Mouse (Mus musculus) large intestine, adult 2 months (tissue): ENCODE measurements around the gene Krtap1-4. TPM values are rescaled to one million over a fixed set of nuclear protein-coding genes. Genes with fewer than 3 reads are reported as not detected.
"Not testable (repeated sequence)": the region's sequence is repeated elsewhere in the genome, so short reads cannot be mapped to it uniquely, and the experiment has no call there.

Experiments
- DNase-seq: peaks from one replicate; pipeline ENCODE4 v3.0.0-alpha.2; 2012; ENCODE audit warnings: low read depth, low spot score
- WGBS: fragments of 180-500 bp; shearing (Covaris S2); methylation state at CpG from one replicate; pipeline ENCODE4 v1.1.7; 2018; 5-methylcytosine and 5-hydroxymethylcytosine counted together
- polyA plus RNA-seq: library from polyadenylated mRNA; depleted of rRNA; stranded (reverse); fragments of >200 nt; gene quantifications from 2 replicates; pipeline ENCODE4 v1.2.3, GENCODE M21; 2012; rRNA removed

Krtap1-4 gene
- polyA plus RNA-seq: not detected in 2 replicates

DNA sequence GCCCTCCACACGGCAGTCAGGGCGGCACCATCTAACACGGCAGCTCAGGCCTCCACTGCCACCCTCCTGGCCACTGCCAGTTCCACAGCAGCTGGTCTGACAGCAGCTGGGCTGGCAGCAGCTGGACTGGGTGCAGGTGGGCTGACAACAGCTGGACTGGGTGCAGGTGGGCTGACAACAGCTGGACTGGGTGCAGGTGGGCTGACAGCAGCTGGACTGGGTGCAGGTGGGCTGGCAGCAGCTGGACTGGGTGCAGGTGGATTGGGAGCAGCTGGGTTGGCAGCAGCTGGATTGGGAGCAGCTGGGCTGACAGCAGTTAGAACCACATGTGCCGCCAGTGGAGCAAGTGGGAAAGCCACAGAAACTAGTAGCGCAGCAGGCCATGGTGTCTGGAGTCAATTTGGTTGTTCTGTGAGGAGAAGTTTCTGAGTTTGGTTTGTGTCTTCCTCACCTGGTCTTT, at the start of gene Krtap1-4:
TSS of gene Krtap1-4 (minus strand) at position 410 of the 460 bp plus-strand sequence.
- WGBS: 68% methylated on average over 5 of the region's 5 CpGs
- no peak for DNase-seq

DNA sequence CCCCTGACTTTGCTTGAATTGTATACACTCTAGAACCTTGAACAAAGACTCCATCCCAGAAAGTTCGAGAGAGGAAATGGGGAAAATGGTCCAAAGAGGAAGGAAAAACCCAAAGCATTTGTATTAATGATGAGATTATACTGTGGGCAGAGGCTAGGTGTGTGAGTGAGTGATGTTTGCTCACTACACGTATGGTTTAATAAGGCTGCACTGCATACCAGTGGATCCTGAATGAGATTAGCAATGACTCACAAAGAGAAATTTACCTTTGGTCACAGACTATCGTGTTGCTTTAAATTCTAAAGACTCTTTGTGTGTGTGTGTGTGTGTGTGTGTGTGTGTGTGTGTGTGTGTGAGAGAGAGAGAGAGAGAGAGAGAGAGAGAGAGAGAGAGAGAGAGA, 47.4 kb upstream of the Krtap1-4 start:
- no peak for DNase-seq
- WGBS: 31% methylated on average over 3 of the region's 3 CpGs

DNA sequence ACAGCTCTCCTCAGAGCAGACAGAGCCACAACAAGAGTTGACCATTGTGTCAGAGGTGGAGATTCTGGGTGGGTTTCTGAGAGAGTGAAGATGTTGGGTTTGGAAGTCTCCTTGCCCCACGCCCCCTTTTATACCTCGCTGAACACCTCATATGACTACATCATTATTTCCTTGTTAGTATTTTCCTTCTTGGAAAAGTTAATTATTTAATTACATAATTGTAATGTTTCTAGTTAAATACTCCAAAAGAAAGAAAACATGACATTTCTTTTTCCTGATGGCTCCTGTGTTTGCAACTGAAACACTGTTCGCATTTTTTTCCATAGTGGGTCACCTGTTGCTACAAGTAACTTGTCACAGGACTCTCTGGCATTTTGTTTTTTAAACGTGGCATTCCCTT, 44.7 kb upstream of the Krtap1-4 start, which contains the start of gene Krtap4-1:
TSS of gene Krtap4-1 (minus strand) at position 101 of the 400 bp plus-strand sequence.
- WGBS: 65% methylated on average over 4 of the region's 4 CpGs
- no peak for DNase-seq

DNA sequence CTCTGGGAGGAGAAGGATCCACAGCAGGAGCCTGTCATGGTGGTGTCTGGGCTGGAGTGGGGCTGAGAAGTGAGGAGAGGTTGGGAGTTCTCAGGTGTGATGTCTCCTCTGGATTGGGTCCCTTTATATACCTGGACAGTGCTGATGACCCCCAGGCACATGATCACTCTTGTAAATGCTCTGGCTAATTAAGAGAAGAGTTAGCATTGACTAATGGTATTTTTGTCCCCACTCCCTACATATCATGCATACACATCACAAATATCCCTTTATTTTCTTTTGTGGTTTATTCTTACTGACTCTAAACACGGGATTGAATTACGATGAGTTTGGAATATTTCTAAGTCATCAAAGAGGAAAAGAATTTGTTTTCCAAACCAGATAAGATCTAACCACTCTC, 36.9 kb upstream of the Krtap1-4 start, which contains the start of gene Gm11562:
TSS of gene Gm11562 (minus strand) at position 101 of the 400 bp plus-strand sequence.
- no peak for DNase-seq

DNA sequence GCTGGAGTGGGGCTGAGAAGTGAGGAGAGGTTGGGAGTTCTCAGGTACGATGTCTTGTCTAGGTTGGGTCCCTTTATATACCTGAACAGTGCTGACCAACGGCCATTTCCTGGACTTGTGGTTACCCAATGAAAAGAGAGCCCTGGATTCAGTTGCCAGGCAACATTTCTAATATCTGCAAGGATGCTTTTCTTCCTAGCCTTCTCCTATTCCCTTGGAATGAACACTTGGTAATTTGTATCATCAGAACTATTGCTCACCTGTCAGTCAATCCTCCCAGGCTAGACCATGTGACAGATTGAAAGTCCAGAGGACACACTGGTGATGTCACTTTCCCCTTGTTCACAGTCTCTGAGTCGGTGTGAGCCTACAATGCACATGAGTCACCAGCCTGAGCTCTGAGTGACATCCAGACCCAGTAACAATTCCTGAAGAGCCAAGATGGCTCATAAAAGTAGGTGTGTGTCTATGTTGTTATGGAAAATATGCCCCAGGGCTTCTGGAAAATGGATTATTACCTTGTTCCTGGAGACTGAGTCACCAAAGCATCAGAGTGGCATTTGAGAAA, 31.4 kb upstream of the Krtap1-4 start, which contains the start of gene Krtap2-4:
TSS of gene Krtap2-4 (minus strand) at position 51 of the 568 bp plus-strand sequence.
- WGBS: 42% methylated on average over 3 of the region's 3 CpGs

More for the DNA sequence above, 36.9 kb upstream of the Krtap1-4 start, which contains the start of gene Gm11562:
- 67% methylated on average over 2 of the region's 2 CpGs for WGBS

DNA sequence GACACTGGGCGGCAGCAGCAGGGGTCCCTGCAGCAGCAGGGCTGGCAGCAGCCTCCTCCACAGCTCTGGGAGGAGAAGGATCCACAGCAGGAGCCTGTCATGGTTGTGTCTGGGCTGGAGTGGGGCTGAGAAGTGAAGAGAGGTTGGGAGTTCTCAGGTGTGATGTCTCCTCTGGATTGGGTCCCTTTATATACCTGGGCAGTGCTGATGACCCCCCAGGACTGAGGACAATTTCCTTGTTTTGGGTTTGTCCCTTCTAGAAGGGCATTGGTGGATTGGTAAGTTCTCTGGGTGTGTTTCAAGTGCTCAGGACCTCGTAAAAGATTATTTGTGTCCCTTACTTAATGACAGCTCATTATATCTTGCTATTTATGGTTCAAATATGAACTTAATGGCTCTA, 26.6 kb upstream of the Krtap1-4 start, which contains the start of gene Gm11937:
TSS of gene Gm11937 (minus strand) at position 101 of the 400 bp plus-strand sequence.
- 44% methylated on average over 1 of the region's 2 CpGs for WGBS
- not testable (repeated sequence) for DNase-seq

More for the DNA sequence above, 31.4 kb upstream of the Krtap1-4 start, which contains the start of gene Krtap2-4:
- DNase-seq: peak; percentile 31

DNA sequence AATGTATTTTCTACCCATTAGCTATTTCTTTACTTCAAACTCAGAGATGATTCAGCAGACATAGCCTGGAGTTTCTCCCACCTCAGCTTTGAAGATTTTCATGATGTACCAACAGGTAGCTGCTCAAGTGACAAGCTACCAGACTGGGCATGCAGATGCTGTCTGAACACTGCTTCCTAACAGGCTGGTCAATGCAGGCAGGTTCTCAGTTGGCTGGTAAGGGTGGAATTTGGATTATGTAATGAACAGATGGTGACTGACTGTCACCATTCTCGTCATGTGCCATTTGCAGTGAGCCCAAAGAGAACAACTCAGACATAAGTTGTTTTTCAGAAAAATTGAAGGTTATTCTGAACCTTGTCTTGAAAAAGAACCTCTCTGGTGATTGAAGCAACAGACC, 25.7 kb upstream of the Krtap1-4 start:
- whole genome bisulfite sequencing: 76% methylated on average over 1 of the region's 1 CpGs

DNA sequence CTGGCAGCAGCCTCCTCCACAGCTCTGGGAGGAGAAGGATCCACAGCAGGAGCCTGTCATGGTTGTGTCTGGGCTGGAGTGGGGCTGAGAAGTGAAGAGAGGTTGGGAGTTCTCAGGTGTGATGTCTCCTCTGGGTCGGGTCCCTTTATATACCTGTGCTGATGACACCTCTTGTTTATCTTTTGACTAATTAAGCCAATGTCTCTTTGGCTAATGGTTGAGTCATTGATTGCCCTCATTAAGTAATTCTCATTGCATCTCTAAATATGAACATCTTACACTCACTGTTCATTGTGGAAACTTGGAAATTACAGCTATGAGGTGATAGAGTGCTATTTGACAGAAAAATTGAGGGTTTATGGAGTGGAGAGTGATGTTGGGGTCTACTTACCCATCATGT, 19.8 kb upstream of the Krtap1-4 start, which contains the start of gene Gm11938:
TSS of gene Gm11938 (minus strand) at position 101 of the 400 bp plus-strand sequence.
- not testable (repeated sequence) for DNase-seq
- WGBS: 22% methylated on average over 1 of the region's 1 CpGs

More for the DNA sequence above, 25.7 kb upstream of the Krtap1-4 start:
- DNase-seq: no peak

DNA sequence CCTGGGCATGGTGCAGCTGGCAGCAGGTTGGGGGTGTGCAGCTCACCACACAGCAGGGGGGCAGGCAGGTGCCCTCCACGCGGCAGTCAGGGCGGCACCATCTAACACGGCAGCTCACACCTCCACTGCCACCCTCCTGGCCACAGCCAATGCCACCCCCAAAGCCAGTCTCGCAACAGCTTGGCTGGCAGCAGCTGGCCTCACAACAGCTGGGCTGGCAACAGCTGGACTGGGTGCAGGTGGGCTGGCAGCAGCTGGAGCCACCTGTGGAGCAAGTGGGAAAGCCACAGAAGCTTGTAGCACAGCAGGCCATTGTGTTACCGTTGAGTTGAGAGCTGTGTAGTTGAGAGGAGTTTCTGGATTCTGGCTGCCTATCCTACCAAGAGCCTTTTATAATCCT, 14.3 kb upstream of the Krtap1-4 start, which contains the start of gene Krtap9-3:
TSS of gene Krtap9-3 (minus strand) at position 364 of the 400 bp plus-strand sequence.
- not testable (repeated sequence) for DNase-seq
- 74% methylated on average over 6 of the region's 6 CpGs for WGBS

DNA sequence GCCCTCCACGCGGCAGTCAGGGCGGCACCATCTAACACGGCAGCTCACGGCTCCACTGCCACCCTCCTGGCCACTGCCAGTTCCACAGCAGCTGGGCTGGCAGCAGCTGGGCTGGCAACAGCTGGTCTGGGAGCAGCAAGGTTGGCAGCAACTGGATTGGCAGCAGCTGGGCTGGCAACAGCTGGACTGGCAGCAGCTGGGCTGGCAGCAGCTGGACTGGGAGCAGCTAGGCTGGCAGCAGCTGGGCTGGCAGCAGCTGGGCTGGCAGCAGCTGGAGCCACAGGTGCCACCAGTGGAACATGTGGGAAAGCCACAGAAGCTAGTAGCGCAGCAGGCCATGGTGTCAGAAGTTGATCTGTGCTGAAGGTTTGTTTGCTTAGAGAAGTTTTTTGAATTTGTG, 7.5 kb upstream of the Krtap1-4 start, which contains the start of gene Krtap1-3:
TSS of gene Krtap1-3 (minus strand) at position 359 of the 400 bp plus-strand sequence.
- no peak for DNase-seq
- WGBS: 68% methylated on average over 6 of the region's 6 CpGs

DNA sequence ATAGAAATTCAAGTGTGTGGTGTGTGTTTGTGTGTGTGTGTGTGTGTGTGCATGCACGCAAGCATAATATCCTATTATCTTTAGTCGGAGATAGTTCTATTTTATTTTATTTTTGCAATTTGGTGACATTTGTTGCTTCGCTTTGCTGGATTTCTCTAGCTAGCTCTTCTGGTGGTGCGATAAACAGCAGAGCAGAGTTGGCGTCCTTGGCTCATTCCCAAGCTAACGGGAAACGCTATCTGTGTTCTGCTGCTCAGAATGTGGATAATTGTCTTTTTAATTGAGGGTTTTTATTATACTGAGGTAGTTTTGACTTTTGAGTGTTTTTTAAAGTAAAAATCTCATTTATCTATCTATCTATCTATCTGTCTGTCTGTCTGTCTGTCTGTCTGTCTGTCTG, 1.6 kb upstream of the Krtap1-4 start:
- WGBS: 78% methylated on average over 7 of the region's 7 CpGs
- no peak for DNase-seq

DNA sequence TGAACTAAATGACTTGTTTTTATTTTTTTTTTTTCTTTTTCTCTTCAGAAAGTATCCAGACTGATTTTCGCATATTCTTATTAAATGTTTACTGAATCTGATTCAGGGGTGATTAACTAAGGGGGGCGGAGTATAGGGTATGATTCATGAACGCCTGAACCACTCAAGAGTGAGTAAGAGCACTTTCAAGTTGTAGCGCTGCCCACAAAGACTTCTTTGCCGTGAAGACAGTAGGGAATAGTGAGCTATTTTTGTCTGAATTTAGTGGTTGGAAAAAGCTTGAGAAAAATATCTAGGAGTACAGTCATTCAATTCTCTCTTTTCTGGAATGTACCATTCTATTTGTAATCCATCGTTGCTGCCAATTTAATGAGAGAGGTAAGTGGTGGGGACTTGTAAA, 1.9 kb downstream of the Krtap1-4 start:
- DNase-seq: no peak
- 73% methylated on average over 6 of the region's 6 CpGs for WGBS

DNA sequence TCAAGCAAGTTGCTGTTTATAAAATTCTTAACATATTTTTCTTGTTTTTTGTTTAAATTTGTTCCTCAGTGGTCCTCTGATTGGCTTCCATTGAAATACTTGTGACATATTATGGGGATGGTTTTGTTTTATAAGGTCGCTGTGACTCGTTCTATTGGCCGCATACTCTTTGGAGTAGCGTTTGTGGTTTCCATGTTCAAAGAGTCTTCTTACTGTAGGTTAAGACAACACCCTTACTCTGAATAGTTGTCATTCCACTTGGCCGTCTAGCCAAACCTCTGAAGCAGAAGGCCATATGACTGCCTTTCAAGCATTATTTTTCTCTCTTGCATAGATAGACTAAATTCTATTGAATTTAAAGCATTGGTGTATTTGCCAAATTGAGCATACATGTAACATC, 2.4 kb downstream of the Krtap1-4 start:
- DNase-seq: no peak
- 82% methylated on average over 5 of the region's 5 CpGs for WGBS

DNA sequence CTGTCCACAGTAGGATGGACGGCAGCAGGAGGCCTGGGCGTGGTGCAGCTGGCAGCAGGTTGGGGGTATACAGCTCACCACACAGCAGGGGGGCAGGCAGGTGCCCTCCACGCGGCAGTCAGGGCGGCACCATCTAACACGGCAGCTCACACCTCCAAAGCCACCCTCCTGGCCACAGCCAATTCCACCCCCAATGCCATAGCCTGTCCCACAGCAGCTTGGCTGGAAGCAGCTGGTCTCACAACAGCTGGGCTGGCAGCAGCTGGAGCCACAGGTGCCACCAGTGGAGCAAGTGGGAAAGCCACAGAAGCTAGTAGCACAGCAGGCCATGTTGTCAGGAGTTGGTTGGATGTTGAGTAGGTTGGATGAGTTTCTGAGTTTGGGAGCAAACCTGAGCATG, 2.8 kb downstream of the Krtap1-4 start, which contains the start of gene Krtap1-5:
TSS of gene Krtap1-5 (minus strand) at position 381 of the 400 bp plus-strand sequence.
- WGBS: 80% methylated on average over 6 of the region's 6 CpGs
- DNase-seq: no peak

DNA sequence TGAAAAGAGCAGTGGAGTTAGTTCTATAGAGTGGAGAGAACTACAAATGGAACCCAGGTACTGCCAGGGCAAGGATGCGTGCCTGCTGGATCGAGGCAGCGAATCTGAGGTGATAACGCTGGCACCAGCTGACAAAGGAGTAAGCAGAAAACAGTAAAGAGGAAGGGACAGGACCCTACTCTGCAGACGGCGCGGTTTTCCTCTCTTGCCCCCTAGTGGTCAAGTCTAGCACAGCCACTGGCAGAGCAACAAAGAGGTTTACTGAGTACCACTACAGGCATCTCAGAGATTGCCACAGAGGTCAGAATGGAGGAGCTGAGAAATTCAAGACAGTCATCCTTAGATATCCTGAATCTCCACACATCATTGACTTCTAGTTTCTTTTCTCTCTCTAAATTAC, 9.3 kb downstream of the Krtap1-4 start:
- DNase-seq: peak; percentile 33
- 2% methylated on average over 7 of the region's 7 CpGs for WGBS

DNA sequence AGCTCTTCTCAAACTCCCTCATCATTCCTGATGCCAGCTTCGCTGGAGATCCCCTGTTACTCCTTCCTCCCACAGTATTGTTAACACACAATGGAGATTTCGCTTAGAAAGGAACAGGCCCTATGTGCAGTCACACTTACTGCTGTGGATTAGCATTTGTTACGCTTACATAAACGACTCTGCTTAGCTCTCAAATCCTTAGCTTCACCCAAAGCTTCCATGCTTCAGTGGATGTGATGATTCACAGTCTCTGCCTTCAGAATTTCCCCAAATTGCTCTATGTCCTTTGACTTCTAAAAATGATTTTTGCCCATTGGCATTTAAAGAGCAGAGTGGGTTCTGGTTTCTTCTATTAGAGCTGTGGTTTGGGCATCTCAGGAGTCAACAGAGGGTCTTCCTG, 10.3 kb downstream of the Krtap1-4 start:
- no peak for DNase-seq
- 72% methylated on average over 4 of the region's 4 CpGs for WGBS

DNA sequence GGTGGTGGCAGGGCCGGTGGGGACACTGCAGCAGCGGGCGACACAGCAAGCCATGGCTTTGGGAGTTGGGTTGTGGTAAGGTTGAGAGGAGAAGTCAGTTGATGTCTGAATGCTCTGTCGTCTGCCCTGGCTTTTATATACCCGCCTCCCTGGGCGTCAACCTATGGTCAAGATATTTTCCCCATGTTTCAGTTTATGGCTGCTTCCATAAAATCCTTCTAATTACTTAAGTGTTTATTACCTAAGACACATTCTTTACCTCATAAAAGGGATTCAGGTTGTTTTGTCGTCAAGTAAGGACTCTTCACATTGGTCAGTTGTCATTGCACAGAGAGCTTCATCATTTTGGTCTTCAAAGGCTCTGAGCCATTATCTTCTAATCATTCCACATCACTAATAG, 16.9 kb downstream of the Krtap1-4 start, which contains the start of gene Krtap3-1:
TSS of gene Krtap3-1 (minus strand) at position 101 of the 400 bp plus-strand sequence.
- DNase-seq: peak; percentile 27
- WGBS: 40% methylated on average over 7 of the region's 7 CpGs

DNA sequence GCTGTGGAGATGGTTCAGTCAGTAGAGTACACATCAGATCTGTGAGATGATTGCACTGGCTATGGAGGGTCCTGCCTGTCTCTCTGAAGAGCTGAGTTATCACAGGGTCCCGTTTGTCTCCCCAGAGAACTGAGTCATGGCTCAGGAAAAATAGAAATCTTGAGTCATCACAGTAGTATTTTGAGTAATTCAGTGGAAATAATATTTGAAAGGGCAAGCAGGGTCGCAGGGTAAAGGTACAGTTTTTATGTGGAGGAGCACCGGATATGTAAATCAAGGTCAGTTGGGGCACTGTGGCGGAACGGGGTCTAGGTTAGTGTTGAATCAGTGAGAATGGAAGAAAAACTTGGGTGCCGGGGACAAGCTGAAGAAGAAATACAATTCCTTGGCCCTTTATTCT, 20.9 kb downstream of the Krtap1-4 start:
- no peak for DNase-seq
- 82% methylated on average over 6 of the region's 6 CpGs for WGBS

DNA sequence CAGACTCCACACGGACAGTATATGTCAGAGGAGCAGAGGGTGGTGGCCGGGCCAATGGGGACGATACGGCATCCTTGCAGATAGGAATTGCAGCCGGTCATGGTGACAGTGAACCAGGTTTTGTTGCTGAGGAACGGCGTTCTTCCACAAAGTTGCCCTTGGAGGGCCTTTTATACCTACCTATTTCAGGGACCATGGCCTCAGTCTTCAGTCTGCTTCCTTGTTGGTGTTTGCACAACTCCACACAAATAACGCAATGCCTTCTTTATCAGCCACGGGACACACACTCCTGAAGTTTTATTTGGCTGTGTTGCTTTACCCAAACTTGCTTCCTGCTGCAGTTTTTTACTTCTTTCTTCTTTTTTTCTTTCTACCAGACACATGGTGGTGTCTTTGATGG, 24.1 kb downstream of the Krtap1-4 start, which contains the start of gene Gm11939:
TSS of gene Gm11939 (minus strand) at position 101 of the 400 bp plus-strand sequence.
- no peak for DNase-seq

DNA sequence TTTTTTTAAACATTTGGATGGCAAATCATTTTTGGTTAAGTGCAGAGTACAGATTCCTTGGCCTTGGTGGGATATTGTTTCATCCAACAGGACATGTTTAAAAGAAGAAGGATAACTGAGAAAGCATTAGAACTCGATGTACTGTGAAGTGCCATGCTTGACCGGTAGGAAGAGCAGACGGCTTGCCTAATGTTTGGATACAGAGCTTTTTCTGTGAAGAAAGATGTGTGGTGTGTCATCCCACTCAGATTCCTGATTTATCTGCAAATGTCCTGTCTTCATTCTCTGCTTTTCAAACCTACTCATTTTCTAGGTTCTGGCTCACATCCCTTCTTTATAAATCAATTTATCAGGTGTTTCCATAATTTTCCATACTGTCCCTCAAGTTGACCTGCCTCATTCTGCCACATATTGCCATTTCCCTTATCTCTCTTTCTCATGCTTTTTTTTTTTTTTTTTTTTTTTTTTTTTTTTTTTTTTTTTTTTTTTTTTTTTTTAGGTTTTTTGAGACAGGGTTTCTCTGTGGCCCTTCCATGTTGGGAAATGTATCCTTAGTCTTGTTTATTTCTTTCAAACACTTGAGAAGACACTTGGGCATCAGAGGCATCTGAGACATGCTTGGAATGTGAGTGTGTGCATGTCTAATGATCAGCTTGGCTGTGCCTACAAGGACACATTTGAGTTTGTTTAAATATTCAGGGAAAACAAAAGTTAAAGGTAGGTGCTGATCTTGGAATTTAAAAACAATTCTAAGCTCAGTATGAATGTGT, 25.3 kb downstream of the Krtap1-4 start:
- no peak for DNase-seq
- WGBS: 81% methylated on average over 3 of the region's 3 CpGs

More for the DNA sequence above, 24.1 kb downstream of the Krtap1-4 start, which contains the start of gene Gm11939:
- WGBS: 39% methylated on average over 9 of the region's 9 CpGs
